Mouse (Mus musculus) lung, embryonic 15.5 days (tissue): ENCODE data around the gene Dync1i2. TPM values are rescaled to one million over a fixed set of nuclear protein-coding genes. Genes with fewer than 3 reads are reported as not detected.

Experiments used
- ATAC-seq: fragments of 200-750 bp; cut with Nextera tagmentation; 2 replicates; pipeline ENCODE4 v1.8.0; 2017; ENCODE audit warnings: moderate number of reproducible peaks, borderline replicate concordance; ENCODE audit not compliant: low FRiP score, low TSS enrichment; ENCODE audit errors: extremely low read depth
- H3K27ac ChIP-seq: fragments of 300-500 bp; sonication (generic); 2 replicates; pipeline ENCODE4 v1.5.1; 2015; ENCODE audit warnings: moderate library complexity, mild to moderate bottlenecking, inconsistent platforms
- H3K27me3 ChIP-seq: fragments of 300-500 bp; sonication (generic); 2 replicates; pipeline ENCODE4 v1.6.1; 2015; ENCODE audit warnings: inconsistent platforms
- H3K36me3 ChIP-seq: fragments of 300-500 bp; sonication (generic); 2 replicates; pipeline ENCODE4 v1.6.1; 2015; ENCODE audit warnings: inconsistent platforms
- H3K4me1 ChIP-seq: fragments of 300-500 bp; sonication (generic); 2 replicates; pipeline ENCODE4 v1.6.1; 2015; ENCODE audit warnings: inconsistent platforms
- H3K4me2 ChIP-seq: fragments of 300-500 bp; sonication (generic); 2 replicates; pipeline ENCODE4 v1.6.1; 2015; ENCODE audit warnings: inconsistent platforms, mild to moderate bottlenecking, moderate library complexity
- H3K4me3 ChIP-seq: fragments of 300-500 bp; sonication (generic); 2 replicates; pipeline ENCODE4 v1.5.1; 2015; ENCODE audit warnings: mild to moderate bottlenecking, inconsistent platforms
- H3K9ac ChIP-seq: fragments of 300-500 bp; sonication (generic); 2 replicates; pipeline ENCODE4 v1.6.1; 2015; ENCODE audit warnings: inconsistent platforms
- H3K9me3 ChIP-seq: fragments of 300-500 bp; sonication (generic); 2 replicates; pipeline ENCODE4 v1.6.1; 2016; ENCODE audit warnings: inconsistent platforms
- WGBS: fragments of 180-500 bp; shearing (Covaris S2); methylation state at CpG from one replicate; pipeline ENCODE4 v1.1.7; 2015; 5-methylcytosine and 5-hydroxymethylcytosine counted together
- polyA plus RNA-seq: library from polyadenylated mRNA; unstranded; fragments of >200 nt; fragmentation: Nextera tagmentation; extraction: Ambion mirVana; gene quantifications from 2 replicates; pipeline ENCODE4 v1.2.1, GENCODE M21; 2015

The Dync1i2 gene
- polyA plus RNA-seq, 1 experiment from 2014 or later = 99.6 TPM

GRCm38 (mm10) chr2:71309726-71310125 is 98.2 kb downstream of the Dync1i2 start:
- H3K4me3 ChIP-seq = no peak overlapping the region
- WGBS = 56% methylated on average over 2 of the region's 2 CpGs
- no peaks in the 10 kb centered on the region for H3K27me3 ChIP-seq
- H3K27ac ChIP-seq = no peak overlapping the region
- H3K9me3 ChIP-seq = no peaks in the 10 kb centered on the region
- no peak overlapping the region for H3K9ac ChIP-seq
- 0 out of 2 replicates have a peak, but pooled peaks cover 4% of the 10 kb centered on the region for H3K4me1 ChIP-seq
- H3K4me2 ChIP-seq = no peak overlapping the region
- ATAC-seq = no peak
- no peaks in the 10 kb centered on the region for H3K36me3 ChIP-seq

DNA sequence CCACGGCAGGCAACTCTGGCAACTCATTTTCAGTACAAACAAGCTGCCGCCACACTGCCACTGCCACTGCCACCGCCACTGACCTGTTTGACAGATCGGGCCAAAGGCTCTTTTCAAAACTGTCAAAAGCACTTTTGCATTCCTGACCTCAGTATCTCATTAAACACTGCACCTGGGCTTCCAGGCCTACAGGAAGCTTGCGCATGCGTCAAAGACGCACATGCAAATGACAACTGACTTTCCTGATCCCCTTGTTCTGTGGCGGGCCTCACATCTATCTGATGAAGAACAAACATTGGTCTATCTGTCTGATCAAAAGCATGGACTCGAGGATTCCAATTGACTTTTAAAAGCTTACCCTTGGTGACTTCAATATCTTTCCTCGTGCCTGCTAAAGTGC is 100.6 kb downstream of the Dync1i2 start:
- Histone ChIP-seq H3K27ac (no peak overlapping the region), H3K4me2 (no peak overlapping the region), H3K9me3 (no peaks in the 10 kb centered on the region), H3K9ac (no peak overlapping the region), H3K4me3 (no peak overlapping the region), H3K27me3 (no peaks in the 10 kb centered on the region), H3K4me1 (no peaks in the 10 kb centered on the region), H3K36me3 (no peaks in the 10 kb centered on the region)
- 52% methylated on average over 10 of the region's 10 CpGs for WGBS
- no peak for ATAC-seq

Other genes with a start within 250 kb of the Dync1i2 start
- 35.8 and 38.2 TPM in 2 replicates for gene Dcaf17, start 156.4 kb upstream of the Dync1i2 start, polyA plus RNA-seq
- 14.9 and 16.5 TPM in 2 replicates for gene Mettl8, start 156.1 kb upstream of the Dync1i2 start, polyA plus RNA-seq
- 2.3 and 3.3 TPM in 2 replicates for gene Cybrd1, start 93.8 kb upstream of the Dync1i2 start, polyA plus RNA-seq
- 31.5 and 35.4 TPM in 2 replicates for gene Slc25a12, start 156.0 kb downstream of the Dync1i2 start, polyA plus RNA-seq
- 147 and 150 TPM in 2 replicates for gene Hat1, start 177.3 kb downstream of the Dync1i2 start, polyA plus RNA-seq
- gene Metap1d, start 241.6 kb downstream of the Dync1i2 start, polyA plus RNA-seq = 33.1 and 34.5 TPM in 2 replicates